Mouse (Mus musculus) c-Kit-positive CD71-positive TER-119-positive erythroid progenitor cells, embryonic 14.5 days (primary cell): ENCODE measurements around the gene Gm1527.
"Not testable (repeated sequence)": the region's sequence is repeated elsewhere in the genome, so short reads cannot be mapped to it uniquely, and the experiment has no call there.

ENCODE experiments used
- DNase-seq: peaks from one replicate; pipeline ENCODE4 v3.0.0-alpha.2; 2013; ENCODE audit warnings: low spot score

Gm1527 gene

DNA sequence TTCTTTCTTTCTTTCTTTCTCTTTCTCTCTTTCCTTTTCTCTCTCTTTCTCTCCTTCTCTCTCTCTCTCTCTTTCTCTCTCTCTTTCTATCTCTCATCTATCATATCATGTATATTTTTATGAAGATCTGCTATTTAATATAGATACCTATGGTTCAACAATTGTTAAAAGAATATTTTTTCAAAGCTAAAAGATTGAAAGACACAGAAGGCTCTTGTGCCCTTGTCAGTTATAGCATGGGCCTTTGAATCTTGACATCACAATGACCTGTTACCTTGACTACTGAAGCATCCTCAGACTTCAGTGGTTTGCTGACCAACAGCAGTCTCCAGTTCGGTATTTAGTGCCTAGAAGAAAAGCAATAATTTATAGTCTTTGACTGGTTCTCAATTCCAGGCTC lies at the start of gene Gm1527:
Gm1527 (plus strand) TSS at position 301 of the 400 bp plus-strand sequence.
- no peak for DNase-seq

DNA sequence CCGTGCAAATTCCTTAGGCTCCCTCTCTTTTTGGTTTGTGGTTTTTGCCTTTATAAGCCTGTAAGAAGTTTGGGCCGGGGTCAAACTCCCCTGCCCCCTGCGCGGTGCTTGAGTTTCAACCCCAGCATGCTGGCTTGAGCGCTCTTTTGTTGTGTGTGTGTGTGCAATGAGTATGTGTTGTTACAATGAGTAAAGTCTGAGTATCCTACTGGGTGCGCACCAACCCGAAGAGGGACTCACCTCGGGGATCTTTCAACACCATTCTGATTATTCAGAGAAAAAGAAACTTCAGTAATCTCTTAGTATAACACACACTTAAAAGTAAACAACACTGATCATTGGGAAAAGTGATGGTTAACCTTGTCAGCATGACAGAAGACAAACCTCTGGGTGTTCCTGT lies 49.2 kb upstream of the Gm1527 start:
- no peak for DNase-seq

DNA sequence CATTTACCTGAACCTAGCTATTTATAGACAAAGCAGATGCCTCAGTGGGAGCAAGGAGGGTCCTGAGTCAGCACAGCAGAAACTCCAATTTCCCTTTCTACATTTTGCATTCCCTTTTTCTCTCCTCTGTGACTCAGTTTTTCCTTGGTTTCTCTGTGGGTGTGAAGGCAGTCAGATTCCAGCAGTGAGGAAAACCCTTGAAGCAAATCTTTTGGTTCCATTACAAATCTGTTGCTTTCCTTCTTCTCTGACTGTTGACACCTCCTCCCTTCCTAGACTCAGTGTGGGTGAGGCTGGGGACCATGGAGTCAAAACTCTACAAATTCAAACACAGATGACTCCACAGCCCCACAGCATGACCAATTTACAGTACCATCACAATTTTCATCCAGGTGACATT lies 45.3 kb upstream of the Gm1527 start:
- no peak for DNase-seq

DNA sequence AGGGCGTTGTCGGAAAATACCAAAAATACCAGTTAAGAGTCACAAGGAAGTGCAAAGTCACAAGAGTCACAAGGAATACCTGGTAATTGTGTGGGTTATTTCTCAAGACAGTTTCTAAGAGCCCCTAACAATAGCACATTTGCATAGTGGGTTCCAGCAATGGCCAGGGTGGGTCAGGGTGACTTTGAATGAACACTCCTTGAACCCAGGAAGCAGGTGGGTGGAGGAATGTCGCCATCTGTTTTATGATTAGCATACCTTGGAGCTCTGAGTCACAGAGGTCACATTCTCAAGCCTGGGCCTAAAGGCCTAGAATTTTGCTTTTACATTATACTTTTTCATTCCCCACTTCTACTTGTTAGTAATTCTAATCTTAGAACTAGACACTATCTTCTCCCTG lies 40.2 kb upstream of the Gm1527 start:
- not testable (repeated sequence) for DNase-seq

DNA sequence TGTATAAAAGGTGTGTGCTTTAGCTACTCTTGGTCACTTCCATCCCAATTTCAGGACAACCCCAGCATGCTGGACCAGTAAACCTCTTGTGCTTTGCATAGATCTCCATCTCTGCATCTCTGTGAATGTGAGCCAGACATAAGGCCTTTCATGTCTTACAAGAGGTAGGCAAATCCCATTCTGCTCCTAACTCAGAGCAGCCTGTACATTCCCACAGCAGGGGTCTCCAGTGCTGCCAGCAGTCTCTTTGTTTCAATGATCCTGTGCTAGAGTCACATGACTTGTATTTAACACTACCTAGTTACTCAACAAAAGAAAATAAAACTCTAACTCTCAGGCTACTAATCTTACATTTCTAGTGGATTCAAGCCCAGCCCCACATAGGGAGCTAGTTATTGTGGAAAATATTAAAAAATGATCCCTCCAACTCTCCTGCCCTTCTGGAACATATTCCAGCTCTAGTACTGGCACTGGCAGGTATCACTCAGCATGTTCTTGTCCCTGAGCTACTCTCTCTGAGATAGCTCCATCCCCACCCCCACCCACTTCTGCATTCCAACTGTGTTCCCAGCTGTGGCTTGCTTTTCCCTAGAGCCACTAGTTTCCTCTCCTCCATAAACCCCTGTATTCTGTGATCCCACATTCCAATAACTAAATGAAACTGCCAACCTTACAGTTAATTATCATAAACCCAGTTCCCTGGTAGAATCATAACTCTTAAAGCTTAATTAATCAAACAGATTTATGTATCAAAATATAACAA lies 32.6 kb upstream of the Gm1527 start:
- DNase-seq = not testable (repeated sequence)

DNA sequence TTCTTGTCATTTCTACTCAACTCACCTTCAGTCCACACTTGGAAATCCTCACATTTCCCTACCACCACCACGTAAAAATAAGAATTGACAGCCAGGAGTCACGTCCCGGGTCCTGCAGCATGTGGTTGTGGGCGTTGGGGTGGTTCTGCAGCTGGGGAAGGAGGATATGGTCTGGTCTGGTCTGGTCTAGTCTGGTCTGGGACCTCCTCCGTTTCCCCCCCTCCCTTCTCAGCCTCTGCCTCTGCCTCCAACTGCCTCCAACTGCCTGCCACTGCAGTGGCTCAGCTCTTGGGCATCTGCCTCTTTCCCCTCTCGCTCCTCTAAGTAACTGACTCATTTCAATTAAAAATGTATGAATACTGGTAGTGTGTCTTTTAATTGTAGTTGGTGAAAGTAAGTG lies 4.5 kb downstream of the Gm1527 start:
- DNase-seq = not testable (repeated sequence)

DNA sequence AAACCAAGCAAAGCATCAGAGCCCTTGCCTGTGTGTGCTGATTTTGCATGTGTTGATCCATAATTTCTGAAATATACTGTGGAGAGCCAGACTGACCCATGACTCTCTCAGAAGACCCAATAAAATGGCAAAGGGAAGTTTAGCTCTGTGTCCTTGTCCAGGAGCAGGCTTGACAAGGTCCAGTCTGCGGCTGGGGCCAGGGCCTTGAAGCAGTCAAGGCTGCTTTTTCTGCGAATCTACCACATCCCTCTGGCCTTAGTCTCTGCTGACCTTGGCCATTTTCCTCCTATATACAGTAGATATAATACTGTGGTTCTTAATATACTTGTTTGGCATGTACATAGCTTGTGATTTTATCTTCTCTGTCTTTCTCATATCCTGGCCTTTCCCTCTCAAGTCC lies 73.5 kb downstream of the Gm1527 start:
- no peak for DNase-seq

DNA sequence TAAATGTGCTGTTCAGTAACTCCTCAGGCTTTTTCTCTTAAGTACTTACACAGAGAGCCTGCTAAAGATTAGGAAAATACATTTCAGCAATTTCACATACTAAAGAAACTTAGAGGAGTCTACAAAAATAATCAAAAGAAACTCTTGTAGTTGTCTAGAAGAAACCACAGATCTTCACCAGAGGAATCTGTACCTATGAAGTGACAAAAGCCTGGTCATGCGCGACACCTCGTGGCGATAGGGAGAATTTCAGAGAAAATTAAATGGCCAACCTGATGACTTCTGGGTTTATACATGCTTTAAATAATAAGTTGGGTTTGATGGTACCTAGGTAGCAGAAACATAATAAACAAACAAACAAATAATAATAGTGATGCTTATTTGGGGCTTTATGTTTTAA lies 76.4 kb downstream of the Gm1527 start:
- DNase-seq = peak; percentile 19
